Mouse (Mus musculus): Measurements from ENCODE around the gene Lrrc30. TPM values are rescaled to one million over a fixed set of nuclear protein-coding genes. Genes with fewer than 3 reads are reported as not detected.

The Lrrc30 gene
- 0.29 and 0.54 TPM in 2 replicates for polyA plus RNA-seq (2015; fragmentation: Nextera tagmentation; extraction: Ambion mirVana)

GRCm38 (mm10) chr17:67632676-67633339 is at the start of gene Lrrc30:
Gene Lrrc30, minus strand, starts transcription at chr17:67632723.

Other genes starting within 250 kb of the Lrrc30 start
- 0.82 and 3.9 TPM in 2 replicates for gene Lama1, start 64.5 kb upstream of the Lrrc30 start, polyA plus RNA-seq (2015; fragmentation: Nextera tagmentation; extraction: Ambion mirVana)